Mouse (Mus musculus): ENCODE measurements at regions not wholly inside any gene's neighbourhood (a gene's known extent, or its start where the extent isn't known, plus 50 kb on each side); places are given as distances from the start of the nearest gene placed in this dataset.

DNA sequence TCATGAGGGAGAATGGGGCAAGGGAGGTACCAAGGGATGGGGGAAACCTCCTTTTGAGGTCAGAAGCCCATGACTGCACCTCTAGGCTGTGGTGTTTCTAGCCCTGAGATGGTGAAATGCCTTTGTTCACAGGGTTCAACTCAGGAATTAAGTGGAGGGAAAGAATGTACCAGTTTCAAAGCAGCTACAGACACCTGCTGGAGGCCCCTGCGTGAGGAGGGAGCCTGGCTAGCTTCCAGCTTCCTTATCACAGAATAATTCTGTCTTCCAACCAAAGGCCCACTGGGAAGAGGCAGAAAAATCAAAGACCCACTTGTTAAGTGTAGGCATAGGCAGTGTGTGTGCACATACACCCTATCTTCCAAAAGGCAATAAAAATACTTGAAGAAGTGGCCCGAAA lies 150.6 kb downstream of the Srek1 start:
- TF ChIP-seq EP300 (optimal IDR thresholded peaks at IDR 0.05) = no peak
- TF ChIP-seq CTCF (IDR thresholded peaks at IDR 0.05; ENCODE audit: low read depth) = no peak
